Mouse (Mus musculus): ENCODE measurements around the gene Atp5g2. TPM values are rescaled to one million over a fixed set of nuclear protein-coding genes. Genes with fewer than 3 reads are reported as not detected.
A peak's percentile ranks its signal among the peaks of the same experiment; 100 is the strongest.
"Not testable (repeated sequence)": the region's sequence is repeated elsewhere in the genome, so short reads cannot be mapped to it uniquely, and the experiment has no call there.

The Atp5g2 gene
- polyA plus RNA-seq, 1 experiment from 2014 or later, result 58.4 TPM

- Histone ChIP-seq H3K4me2 (ENCODE audit: low read depth, low read length, severe bottlenecking) (no peak overlapping the region), H3K27ac (ENCODE audit: low read depth, low read length) (no peak overlapping the region), H3K9ac (ENCODE audit: low read length) (no peak overlapping the region), H3K27me3 (ENCODE audit: control insufficient read depth, insufficient read depth, low read length) (no peaks in the 10 kb centered on the region), H3K9me3 (ENCODE audit: control insufficient read depth, low read length) (no peaks in the 10 kb centered on the region), H3K4me3 (ENCODE audit: low read depth, low read length) (no peak overlapping the region), H3K36me3 (ENCODE audit: control insufficient read depth, insufficient read depth, low read length) (no peaks in the 10 kb centered on the region; the same call in 1 of the 2 replicates), H3K4me1 (replicated peaks; ENCODE audit: control insufficient read depth, insufficient read depth, low read length) (no peaks in the 10 kb centered on the region)
- DNase-seq (ENCODE audit: low spot score) (no peak), ATAC-seq (replicated peaks; ENCODE audit: low FRiP score) (no peak)
- 32% methylated on average over 4 of the region's 4 CpGs for WGBS
These were observed 15.5 kb downstream of the Atp5g2 start for GRCm38 (mm10) chr15:102656658-102657057.

GRCm38 (mm10) chr15:102651928-102652660 is 20.1 kb downstream of the Atp5g2 start:
- H3K9ac ChIP-seq (ENCODE audit: low read length); H3K27ac ChIP-seq (ENCODE audit: low read depth, low read length); H3K36me3 ChIP-seq (ENCODE audit: control insufficient read depth, insufficient read depth, low read length); H3K4me1 ChIP-seq (replicated peaks; ENCODE audit: control insufficient read depth, insufficient read depth, low read length); H3K4me3 ChIP-seq (ENCODE audit: low read depth, low read length); H3K4me2 ChIP-seq (ENCODE audit: low read depth, low read length, severe bottlenecking); DNase-seq (ENCODE audit: low spot score); H3K9me3 ChIP-seq (ENCODE audit: control insufficient read depth, low read length); ATAC-seq (replicated peaks; ENCODE audit: low FRiP score); H3K27me3 ChIP-seq (ENCODE audit: control insufficient read depth, insufficient read depth, low read length): not testable (repeated sequence)
- 91% methylated on average over 8 of the region's 9 CpGs for WGBS

GRCm38 (mm10) chr15:102651107-102651506 is 21.0 kb downstream of the Atp5g2 start:
- DNase-seq (ENCODE audit: low spot score) (no peak), ATAC-seq (replicated peaks; ENCODE audit: low FRiP score) (no peak)
- no peak overlapping the region for H3K27ac ChIP-seq (ENCODE audit: low read depth, low read length)
- no peaks in the 10 kb centered on the region for H3K27me3 ChIP-seq (ENCODE audit: control insufficient read depth, insufficient read depth, low read length)
- H3K4me3 ChIP-seq (ENCODE audit: low read depth, low read length), result no peak overlapping the region
- WGBS, result 88% methylated on average over 3 of the region's 3 CpGs
- no peak overlapping the region for H3K4me2 ChIP-seq (ENCODE audit: low read depth, low read length, severe bottlenecking)
- no peak overlapping the region for H3K9ac ChIP-seq (ENCODE audit: low read length)
- H3K4me1 ChIP-seq (replicated peaks; ENCODE audit: control insufficient read depth, insufficient read depth, low read length), result no peaks in the 10 kb centered on the region
- no peaks in the 10 kb centered on the region for H3K9me3 ChIP-seq (ENCODE audit: control insufficient read depth, low read length)
- no peaks in the 10 kb centered on the region for H3K36me3 ChIP-seq (ENCODE audit: control insufficient read depth, insufficient read depth, low read length)

GRCm38 (mm10) chr15:102635817-102636216 is 36.3 kb downstream of the Atp5g2 start:
- Histone ChIP-seq H3K4me3 (ENCODE audit: low read depth, low read length) (no peak overlapping the region), H3K27me3 (ENCODE audit: control insufficient read depth, insufficient read depth, low read length) (no peaks in the 10 kb centered on the region), H3K4me1 (replicated peaks; ENCODE audit: control insufficient read depth, insufficient read depth, low read length) (no peaks in the 10 kb centered on the region), H3K9ac (ENCODE audit: low read length) (no peak overlapping the region), H3K9me3 (ENCODE audit: control insufficient read depth, low read length) (no peaks in the 10 kb centered on the region), H3K27ac (ENCODE audit: low read depth, low read length) (no peak overlapping the region), H3K4me2 (ENCODE audit: low read depth, low read length, severe bottlenecking) (no peak overlapping the region), H3K36me3 (ENCODE audit: control insufficient read depth, insufficient read depth, low read length) (no peaks in the 10 kb centered on the region)
- DNase-seq (ENCODE audit: low spot score) (no peak), ATAC-seq (replicated peaks; ENCODE audit: low FRiP score) (no peak)
- 88% methylated on average over 3 of the region's 3 CpGs for WGBS

- no peaks in the 10 kb centered on the region for H3K36me3 ChIP-seq (ENCODE audit: control insufficient read depth, insufficient read depth, low read length)
- no peaks in the 10 kb centered on the region for H3K4me1 ChIP-seq (replicated peaks; ENCODE audit: control insufficient read depth, insufficient read depth, low read length)
- DNase-seq (ENCODE audit: low spot score) (no peak), ATAC-seq (replicated peaks; ENCODE audit: low FRiP score) (no peak)
- H3K27ac ChIP-seq (ENCODE audit: low read depth, low read length), result no peak overlapping the region
- H3K9me3 ChIP-seq (ENCODE audit: control insufficient read depth, low read length), result no peaks in the 10 kb centered on the region
- H3K4me3 ChIP-seq (ENCODE audit: low read depth, low read length), result no peak overlapping the region
- no peak overlapping the region for H3K9ac ChIP-seq (ENCODE audit: low read length)
- WGBS, result 93% methylated on average over 8 of the region's 8 CpGs
- H3K4me2 ChIP-seq (ENCODE audit: low read depth, low read length, severe bottlenecking), result no peak overlapping the region
- no peaks in the 10 kb centered on the region for H3K27me3 ChIP-seq (ENCODE audit: control insufficient read depth, insufficient read depth, low read length)
These were observed 37.5 kb downstream of the Atp5g2 start for GRCm38 (mm10) chr15:102634684-102635083.

- 1% methylated on average over 18 of the region's 18 CpGs for WGBS
- peak overlapping the region; percentile 93 for H3K27ac ChIP-seq (ENCODE audit: low read depth, low read length)
- no peaks in the 10 kb centered on the region for H3K36me3 ChIP-seq (ENCODE audit: control insufficient read depth, insufficient read depth, low read length)
- H3K27me3 ChIP-seq (ENCODE audit: control insufficient read depth, insufficient read depth, low read length), result no peaks in the 10 kb centered on the region
- H3K9ac ChIP-seq (ENCODE audit: low read length), result peak overlapping the region; percentile 84
- H3K9me3 ChIP-seq (ENCODE audit: control insufficient read depth, low read length), result no peaks in the 10 kb centered on the region
- peak overlapping the region; percentile 67 for H3K4me3 ChIP-seq (ENCODE audit: low read depth, low read length)
- DNase-seq (ENCODE audit: low spot score), result peak; percentile 76
- no peak; the same call in 1 of the 2 replicates for ATAC-seq (replicated peaks; ENCODE audit: low FRiP score)
- H3K4me1 ChIP-seq (replicated peaks; ENCODE audit: control insufficient read depth, insufficient read depth, low read length), result peaks cover 5% of the 10 kb centered on the region; the same call in 1 of the 2 replicates
- peak overlapping the region; percentile 89 for H3K4me2 ChIP-seq (ENCODE audit: low read depth, low read length, severe bottlenecking)
These were observed 46.5 kb downstream of the Atp5g2 start for GRCm38 (mm10) chr15:102625687-102626055.

GRCm38 (mm10) chr15:102624970-102625686 is 47.0 kb downstream of the Atp5g2 start, which contains the start of the genes Gm28047 and Atf7:
Gm28047 (minus strand) TSS chr15:102625067.
Atf7 (minus strand) TSS chr15:102625464.
- peak within 1 kb of the TSS; percentile 89 for H3K4me2 ChIP-seq (ENCODE audit: low read depth, low read length, severe bottlenecking)
- peak within 1 kb of the TSS; percentile 93 for H3K27ac ChIP-seq (ENCODE audit: low read depth, low read length)
- peaks cover 5% of the 10 kb centered on the region; the same call in 1 of the 2 replicates for H3K4me1 ChIP-seq (replicated peaks; ENCODE audit: control insufficient read depth, insufficient read depth, low read length)
- no peaks in the 10 kb centered on the region for H3K36me3 ChIP-seq (ENCODE audit: control insufficient read depth, insufficient read depth, low read length)
- no peaks in the 10 kb centered on the region for H3K27me3 ChIP-seq (ENCODE audit: control insufficient read depth, insufficient read depth, low read length)
- ATAC-seq (replicated peaks; ENCODE audit: low FRiP score), result peak; percentile 99
- peak within 1 kb of the TSS; percentile 84 for H3K9ac ChIP-seq (ENCODE audit: low read length)
- WGBS, result under 1% methylated on average over 51 of the region's 51 CpGs
- peak within 1 kb of the TSS; percentile 67 for H3K4me3 ChIP-seq (ENCODE audit: low read depth, low read length)
- H3K9me3 ChIP-seq (ENCODE audit: control insufficient read depth, low read length), result no peaks in the 10 kb centered on the region
- DNase-seq (ENCODE audit: low spot score), result peak; percentile 100

- peaks cover 5% of the 10 kb centered on the region; the same call in 1 of the 2 replicates for H3K4me1 ChIP-seq (replicated peaks; ENCODE audit: control insufficient read depth, insufficient read depth, low read length)
- no peak for DNase-seq (ENCODE audit: low spot score)
- no peaks in the 10 kb centered on the region for H3K9me3 ChIP-seq (ENCODE audit: control insufficient read depth, low read length)
- peak overlapping the region; percentile 67 for H3K4me3 ChIP-seq (ENCODE audit: low read depth, low read length)
- H3K27me3 ChIP-seq (ENCODE audit: control insufficient read depth, insufficient read depth, low read length), result no peaks in the 10 kb centered on the region
- H3K27ac ChIP-seq (ENCODE audit: low read depth, low read length), result no peak overlapping the region; the same call in 1 of the 2 replicates
- peak overlapping the region; percentile 89 for H3K4me2 ChIP-seq (ENCODE audit: low read depth, low read length, severe bottlenecking)
- no peaks in the 10 kb centered on the region for H3K36me3 ChIP-seq (ENCODE audit: control insufficient read depth, insufficient read depth, low read length)
- WGBS, result 9% methylated on average over 17 of the region's 17 CpGs
- ATAC-seq (replicated peaks; ENCODE audit: low FRiP score), result no peak
- H3K9ac ChIP-seq (ENCODE audit: low read length), result peak overlapping the region; percentile 84
These were observed 47.7 kb downstream of the Atp5g2 start for GRCm38 (mm10) chr15:102624291-102624969.
